Mouse (Mus musculus): ENCODE measurements around the gene Cdpf1.
A peak's percentile ranks its signal among the peaks of the same experiment; 100 is the strongest.
"Not testable (repeated sequence)": the region's sequence is repeated elsewhere in the genome, so short reads cannot be mapped to it uniquely, and the experiment has no call there.

The Cdpf1 gene

GRCm38 (mm10) chr15:85808434-85808833, 3.1 kb downstream of the Cdpf1 start:
- no peak for DNase-seq (ENCODE audit: low spot score in 2 of 2)

- no peak for DNase-seq (ENCODE audit: low spot score in 2 of 2)
Measured at GRCm38 (mm10) chr15:85808031-85808430, 3.5 kb downstream of the Cdpf1 start.

- DNase-seq (ENCODE audit: low spot score in 2 of 2): no peak
Measured at GRCm38 (mm10) chr15:85807404-85807803, 4.1 kb downstream of the Cdpf1 start.

GRCm38 (mm10) chr15:85806886-85807285, 4.6 kb downstream of the Cdpf1 start:
- DNase-seq (ENCODE audit: low spot score in 2 of 2): no peak

GRCm38 (mm10) chr15:85802931-85803330, 8.6 kb downstream of the Cdpf1 start:
- DNase-seq (ENCODE audit: low spot score in 2 of 2): no peak

GRCm38 (mm10) chr15:85798676-85799075, 12.8 kb downstream of the Cdpf1 start:
- DNase-seq (ENCODE audit: low spot score in 2 of 2): no peak

- no peak for DNase-seq (ENCODE audit: low spot score in 2 of 2)
Measured at GRCm38 (mm10) chr15:85795516-85795915, 16.0 kb downstream of the Cdpf1 start.

GRCm38 (mm10) chr15:85792819-85793218, 18.7 kb downstream of the Cdpf1 start:
- DNase-seq (ENCODE audit: low spot score in 2 of 2): no peak

- no peak for DNase-seq (ENCODE audit: low spot score in 2 of 2)
Measured at GRCm38 (mm10) chr15:85791449-85791848, 20.0 kb downstream of the Cdpf1 start.

- DNase-seq (ENCODE audit: low spot score in 2 of 2): no peak
Measured at GRCm38 (mm10) chr15:85788633-85789032, 22.9 kb downstream of the Cdpf1 start.

- DNase-seq (ENCODE audit: low spot score in 2 of 2): no peak
Measured at GRCm38 (mm10) chr15:85788051-85788450, 23.4 kb downstream of the Cdpf1 start.

GRCm38 (mm10) chr15:85787482-85787881, 24.0 kb downstream of the Cdpf1 start:
- no peak for DNase-seq (ENCODE audit: low spot score in 2 of 2)

- no peak for DNase-seq (ENCODE audit: low spot score in 2 of 2)
Measured at GRCm38 (mm10) chr15:85786711-85787110, 24.8 kb downstream of the Cdpf1 start.

GRCm38 (mm10) chr15:85784341-85784740, 27.2 kb downstream of the Cdpf1 start:
- no peak for DNase-seq (ENCODE audit: low spot score in 2 of 2)

GRCm38 (mm10) chr15:85783146-85783545, 28.4 kb downstream of the Cdpf1 start:
- peak in 1 of 2 experiments; percentile 26 for DNase-seq (ENCODE audit: low spot score in 2 of 2)

- not testable (repeated sequence) for DNase-seq (ENCODE audit: low spot score in 2 of 2)
Measured at GRCm38 (mm10) chr15:85778891-85779290, 32.6 kb downstream of the Cdpf1 start.

- DNase-seq (ENCODE audit: low spot score in 2 of 2): peak in 1 of 2 experiments; percentile 39
Measured at GRCm38 (mm10) chr15:85776771-85777170, 34.7 kb downstream of the Cdpf1 start.

GRCm38 (mm10) chr15:85776241-85776640, 35.3 kb downstream of the Cdpf1 start:
- DNase-seq (ENCODE audit: low spot score in 2 of 2): no peak

- no peak for DNase-seq (ENCODE audit: low spot score in 2 of 2)
Measured at GRCm38 (mm10) chr15:85775001-85775400, 36.5 kb downstream of the Cdpf1 start.

GRCm38 (mm10) chr15:85774419-85774818, 37.1 kb downstream of the Cdpf1 start:
- no peak for DNase-seq (ENCODE audit: low spot score in 2 of 2)

GRCm38 (mm10) chr15:85772146-85772740, 39.3 kb downstream of the Cdpf1 start:
- DNase-seq (ENCODE audit: low spot score in 2 of 2): no peak

- DNase-seq (ENCODE audit: low spot score in 2 of 2): no peak
Measured at GRCm38 (mm10) chr15:85771306-85772121, 40.0 kb downstream of the Cdpf1 start.

- DNase-seq (ENCODE audit: low spot score in 2 of 2): no peak
Measured at GRCm38 (mm10) chr15:85768991-85769390, 42.5 kb downstream of the Cdpf1 start.
